Mouse (Mus musculus) cerebellum, postnatal 25 days (tissue): ENCODE measurements around the gene Gm2916.
"Not testable (repeated sequence)": the region's sequence is repeated elsewhere in the genome, so short reads cannot be mapped to it uniquely, and the experiment has no call there.

ENCODE experiments used
- DNase-seq, 2 experiments: peaks; one replicate each; pipeline ENCODE4 v3.0.0; 2021; ENCODE audit warnings: mixed read lengths in 2 of 2

Gm2916 gene

GRCm38 (mm10) chr14:3883872-3884271 lies at the start of gene Gm2916:
Gene Gm2916, plus strand, starts transcription at chr14:3884172.
- not testable (repeated sequence) for DNase-seq

GRCm38 (mm10) chr14:3845945-3846344 lies 38.0 kb upstream of the Gm2916 start, which contains the start of gene Gm3033:
Gene Gm3033, plus strand, starts transcription at chr14:3846245.
- DNase-seq: not testable (repeated sequence)

- not testable (repeated sequence) for DNase-seq
Observed at GRCm38 (mm10) chr14:3931456-3931855, 47.5 kb downstream of the Gm2916 start, which contains the start of gene Gm3029. Gene Gm3029, plus strand, starts transcription at chr14:3931756.

GRCm38 (mm10) chr14:3963247-3963646 lies 79.3 kb downstream of the Gm2916 start, which contains the start of gene Gm3095:
Gene Gm3095, plus strand, starts transcription at chr14:3963547.
- DNase-seq: not testable (repeated sequence)
